Mouse (Mus musculus) liver, embryonic 18 days (tissue): ENCODE measurements around the gene Zfp655. TPM values are rescaled to one million over a fixed set of nuclear protein-coding genes. Genes with fewer than 3 reads are reported as not detected.

ENCODE experiments used
- polyA plus RNA-seq: library from polyadenylated mRNA; depleted of rRNA; stranded (reverse); fragments of >200 nt; gene quantifications from 2 replicates; pipeline ENCODE4 v1.2.3, GENCODE M21; 2012; rRNA removed

Gene Zfp655
- 13.3 and 14.3 TPM in 2 replicates for polyA plus RNA-seq

GRCm38 (mm10) chr5:145231367-145231871 lies at the start of gene Zfp655:
Zfp655 (plus strand) TSS chr5:145231715.

GRCm38 (mm10) chr5:145191962-145192361 lies 39.6 kb upstream of the Zfp655 start, which contains the start of gene Atp5j2:
Atp5j2 (minus strand) TSS chr5:145192062.

GRCm38 (mm10) chr5:145201321-145201991 lies 30.1 kb upstream of the Zfp655 start, which contains the start of gene Zkscan14:
Zkscan14 (minus strand) TSS chr5:145201868.

GRCm38 (mm10) chr5:145203936-145204691 lies 27.4 kb upstream of the Zfp655 start, which contains the start of gene Zkscan5:
Zkscan5 (plus strand) TSS chr5:145204562.

GRCm38 (mm10) chr5:145280371-145281143 lies 49.0 kb downstream of the Zfp655 start, which contains the start of gene Zscan25:
Zscan25 (plus strand) TSS chr5:145280500.

Other genes with a start within 250 kb of the Zfp655 start
- gene Gm4871, start 199.0 kb upstream of the Zfp655 start, polyA plus RNA-seq = not detected in 2 replicates
- not detected in 2 replicates for gene 1700018F24Rik, start 188.7 kb upstream of the Zfp655 start, polyA plus RNA-seq
- 42.6 and 43.3 TPM in 2 replicates for gene Arpc1a, start 147.9 kb upstream of the Zfp655 start, polyA plus RNA-seq
- 0.01 TPM in 1 of 2 replicates, not detected in the other for gene Kpna7, start 147.7 kb upstream of the Zfp655 start, polyA plus RNA-seq
- 144 and 173 TPM in 2 replicates for gene Arpc1b, start 117.5 kb upstream of the Zfp655 start, polyA plus RNA-seq
- 27.2 and 31.1 TPM in 2 replicates for gene Pdap1, start 91.5 kb upstream of the Zfp655 start, polyA plus RNA-seq
- 59.2 and 65.9 TPM in 2 replicates for gene Bud31, start 91.4 kb upstream of the Zfp655 start, polyA plus RNA-seq
- gene Ptcd1, start 64.6 kb upstream of the Zfp655 start, polyA plus RNA-seq = 5.8 and 6.1 TPM in 2 replicates
- 22.4 and 22.9 TPM in 2 replicates for gene Cpsf4, start 64.5 kb upstream of the Zfp655 start, polyA plus RNA-seq
- 198 and 202 TPM in 2 replicates for gene Atp5j2, start 39.7 kb upstream of the Zfp655 start, polyA plus RNA-seq
- 2.5 and 2.6 TPM in 2 replicates for gene Zkscan14, start 29.8 kb upstream of the Zfp655 start, polyA plus RNA-seq
- gene Zkscan5, start 27.2 kb upstream of the Zfp655 start, polyA plus RNA-seq = 2.7 and 2.8 TPM in 2 replicates
- 4.3 and 5.4 TPM in 2 replicates for gene Zscan25, start 48.8 kb downstream of the Zfp655 start, polyA plus RNA-seq
- 1.1 and 1.2 TPM in 2 replicates for gene Cyp3a57, start 113.6 kb downstream of the Zfp655 start, polyA plus RNA-seq
- gene Cyp3a16, start 238.0 kb downstream of the Zfp655 start, polyA plus RNA-seq = 87.9 and 111 TPM in 2 replicates